Mouse (Mus musculus): Measurements from ENCODE around the gene Pias1. TPM values are rescaled to one million over a fixed set of nuclear protein-coding genes. Genes with fewer than 3 reads are reported as not detected.

Gene Pias1
- polyA plus RNA-seq (2015; fragmentation: Nextera tagmentation; extraction: Ambion mirVana), result 46.4 and 49.2 TPM in 2 replicates

GRCm38 (mm10) chr9:62987824-62988223 is at the start of gene Pias1:
Gene Pias1 (minus strand): TSS chr9:62987924.
- Histone ChIP-seq H3K4me3 (replicated peaks) (no peak within 1 kb of the TSS), H3K4me2 (replicated peaks) (no peak within 1 kb of the TSS), H3K27me3 (replicated peaks) (no peaks in the 10 kb centered on the region), H3K4me1 (replicated peaks) (no peaks in the 10 kb centered on the region), H3K9me3 (no peaks in the 10 kb centered on the region), H3K9ac (no peak within 1 kb of the TSS), H3K36me3 (no peaks in the 10 kb centered on the region), H3K27ac (no peak within 1 kb of the TSS)
- WGBS, result 84% methylated on average over 5 of the region's 5 CpGs
- no peak for ATAC-seq

- peaks cover 7% of the 10 kb centered on the region for H3K4me1 ChIP-seq (replicated peaks)
- no peak for ATAC-seq
- H3K36me3 ChIP-seq, result no peaks in the 10 kb centered on the region
- H3K9me3 ChIP-seq, result no peaks in the 10 kb centered on the region
- 87% methylated on average over 2 of the region's 2 CpGs for whole genome bisulfite sequencing
- no peak overlapping the region for H3K9ac ChIP-seq
- no peaks in the 10 kb centered on the region for H3K27me3 ChIP-seq (replicated peaks)
- H3K27ac ChIP-seq, result no peak overlapping the region
- H3K4me3 ChIP-seq (replicated peaks), result no peak overlapping the region
- H3K4me2 ChIP-seq (replicated peaks), result no peak overlapping the region
Observed at GRCm38 (mm10) chr9:63035431-63035830, 47.7 kb upstream of the Pias1 start.

GRCm38 (mm10) chr9:63031011-63031782 is 43.5 kb upstream of the Pias1 start:
- WGBS, result 41% methylated on average over 13 of the region's 13 CpGs
- Histone ChIP-seq H3K36me3 (no peaks in the 10 kb centered on the region), H3K27me3 (replicated peaks) (no peaks in the 10 kb centered on the region), H3K4me3 (replicated peaks) (no peak overlapping the region), H3K9me3 (no peaks in the 10 kb centered on the region), H3K4me1 (replicated peaks) (peaks cover 7% of the 10 kb centered on the region), H3K27ac (no peak overlapping the region), H3K9ac (no peak overlapping the region), H3K4me2 (replicated peaks) (peak overlapping the region; percentile 24; the same call in 1 of the 2 replicates)
- ATAC-seq, result peak; percentile 53

GRCm38 (mm10) chr9:63022486-63022885 is 34.8 kb upstream of the Pias1 start:
- no peaks in the 10 kb centered on the region for H3K27me3 ChIP-seq (replicated peaks)
- H3K4me1 ChIP-seq (replicated peaks), result no peaks in the 10 kb centered on the region
- H3K27ac ChIP-seq, result no peak overlapping the region
- ATAC-seq, result no peak
- no peak overlapping the region for H3K4me2 ChIP-seq (replicated peaks)
- H3K9ac ChIP-seq, result no peak overlapping the region
- 90% methylated on average over 1 of the region's 1 CpGs for whole genome bisulfite sequencing
- no peaks in the 10 kb centered on the region for H3K9me3 ChIP-seq
- H3K4me3 ChIP-seq (replicated peaks), result no peak overlapping the region
- no peaks in the 10 kb centered on the region for H3K36me3 ChIP-seq

GRCm38 (mm10) chr9:63007371-63007770 is 19.6 kb upstream of the Pias1 start:
- Histone ChIP-seq H3K36me3 (no peaks in the 10 kb centered on the region), H3K27me3 (replicated peaks) (no peaks in the 10 kb centered on the region), H3K4me1 (replicated peaks) (no peaks in the 10 kb centered on the region), H3K4me2 (replicated peaks) (no peak overlapping the region), H3K9me3 (no peaks in the 10 kb centered on the region), H3K27ac (no peak overlapping the region), H3K4me3 (replicated peaks) (no peak overlapping the region), H3K9ac (no peak overlapping the region)
- no peak for ATAC-seq
- WGBS, result 87% methylated on average over 4 of the region's 4 CpGs

- Histone ChIP-seq H3K4me3 (replicated peaks) (no peak overlapping the region), H3K36me3 (no peaks in the 10 kb centered on the region), H3K9me3 (no peaks in the 10 kb centered on the region), H3K4me2 (replicated peaks) (no peak overlapping the region), H3K4me1 (replicated peaks) (no peaks in the 10 kb centered on the region), H3K27me3 (replicated peaks) (no peaks in the 10 kb centered on the region), H3K9ac (no peak overlapping the region), H3K27ac (no peak overlapping the region)
- no peak for ATAC-seq
- 70% methylated on average over 6 of the region's 6 CpGs for WGBS
Observed at GRCm38 (mm10) chr9:63006081-63006820, 18.5 kb upstream of the Pias1 start.

- Histone ChIP-seq H3K27me3 (replicated peaks) (no peaks in the 10 kb centered on the region), H3K36me3 (no peaks in the 10 kb centered on the region), H3K9ac (no peak overlapping the region), H3K4me1 (replicated peaks) (no peaks in the 10 kb centered on the region), H3K27ac (no peak overlapping the region), H3K4me3 (replicated peaks) (no peak overlapping the region), H3K4me2 (replicated peaks) (no peak overlapping the region), H3K9me3 (no peaks in the 10 kb centered on the region)
- no peak for ATAC-seq
- 28% methylated on average over 3 of the region's 3 CpGs for WGBS
Observed at GRCm38 (mm10) chr9:62998561-62998960, 10.8 kb upstream of the Pias1 start.

GRCm38 (mm10) chr9:62997626-62998025 is 9.9 kb upstream of the Pias1 start:
- H3K4me3 ChIP-seq (replicated peaks), result no peak overlapping the region
- no peak for ATAC-seq
- H3K9ac ChIP-seq, result no peak overlapping the region
- H3K27ac ChIP-seq, result no peak overlapping the region
- H3K27me3 ChIP-seq (replicated peaks), result no peaks in the 10 kb centered on the region
- WGBS, result 81% methylated on average over 3 of the region's 3 CpGs
- no peaks in the 10 kb centered on the region for H3K36me3 ChIP-seq
- no peaks in the 10 kb centered on the region for H3K9me3 ChIP-seq
- H3K4me2 ChIP-seq (replicated peaks), result no peak overlapping the region
- H3K4me1 ChIP-seq (replicated peaks), result no peaks in the 10 kb centered on the region

GRCm38 (mm10) chr9:62995186-62995585 is 7.5 kb upstream of the Pias1 start:
- H3K36me3 ChIP-seq, result no peaks in the 10 kb centered on the region
- H3K9me3 ChIP-seq, result no peaks in the 10 kb centered on the region
- no peak overlapping the region for H3K9ac ChIP-seq
- ATAC-seq, result no peak
- no peak overlapping the region for H3K4me2 ChIP-seq (replicated peaks)
- no peaks in the 10 kb centered on the region for H3K4me1 ChIP-seq (replicated peaks)
- WGBS, result 21% methylated on average over 2 of the region's 2 CpGs
- H3K27me3 ChIP-seq (replicated peaks), result no peaks in the 10 kb centered on the region
- H3K4me3 ChIP-seq (replicated peaks), result no peak overlapping the region
- H3K27ac ChIP-seq, result no peak overlapping the region

- WGBS, result 95% methylated on average over 3 of the region's 3 CpGs
- H3K4me2 ChIP-seq (replicated peaks), result no peak overlapping the region
- no peak for ATAC-seq
Observed at GRCm38 (mm10) chr9:62990134-62990533, 2.4 kb upstream of the Pias1 start.

GRCm38 (mm10) chr9:62980777-62981202 is 6.9 kb downstream of the Pias1 start:
- H3K4me2 ChIP-seq (replicated peaks), result peak overlapping the region; percentile 91
- under 1% methylated on average over 38 of the region's 38 CpGs for WGBS
- no peaks in the 10 kb centered on the region for H3K9me3 ChIP-seq
- H3K4me1 ChIP-seq (replicated peaks), result peaks cover 14% of the 10 kb centered on the region
- H3K36me3 ChIP-seq, result no peaks in the 10 kb centered on the region
- H3K27me3 ChIP-seq (replicated peaks), result no peaks in the 10 kb centered on the region
- H3K27ac ChIP-seq, result peak overlapping the region; percentile 98
- peak; percentile 99 for ATAC-seq
- peak overlapping the region; percentile 96 for H3K9ac ChIP-seq
- H3K4me3 ChIP-seq (replicated peaks), result peak overlapping the region; percentile 99

More at GRCm38 (mm10) chr9:62990134-62990533, 2.4 kb upstream of the Pias1 start:
- Histone ChIP-seq H3K4me3 (replicated peaks) (no peak overlapping the region), H3K4me1 (replicated peaks) (no peaks in the 10 kb centered on the region), H3K27ac (no peak overlapping the region), H3K9ac (no peak overlapping the region), H3K9me3 (no peaks in the 10 kb centered on the region), H3K27me3 (replicated peaks) (no peaks in the 10 kb centered on the region), H3K36me3 (no peaks in the 10 kb centered on the region)

GRCm38 (mm10) chr9:62980162-62980776 is 7.5 kb downstream of the Pias1 start:
- Histone ChIP-seq H3K27ac (peak overlapping the region; percentile 98), H3K36me3 (no peaks in the 10 kb centered on the region), H3K4me2 (replicated peaks) (peak overlapping the region; percentile 91), H3K4me1 (replicated peaks) (peaks cover 15% of the 10 kb centered on the region), H3K4me3 (replicated peaks) (peak overlapping the region; percentile 99), H3K27me3 (replicated peaks) (no peaks in the 10 kb centered on the region), H3K9ac (peak overlapping the region; percentile 96), H3K9me3 (no peaks in the 10 kb centered on the region)
- ATAC-seq, result peak; percentile 83
- under 1% methylated on average over 58 of the region's 63 CpGs for WGBS
